Mouse (Mus musculus): ENCODE data around the gene Svep1.

Gene Svep1

DNA sequence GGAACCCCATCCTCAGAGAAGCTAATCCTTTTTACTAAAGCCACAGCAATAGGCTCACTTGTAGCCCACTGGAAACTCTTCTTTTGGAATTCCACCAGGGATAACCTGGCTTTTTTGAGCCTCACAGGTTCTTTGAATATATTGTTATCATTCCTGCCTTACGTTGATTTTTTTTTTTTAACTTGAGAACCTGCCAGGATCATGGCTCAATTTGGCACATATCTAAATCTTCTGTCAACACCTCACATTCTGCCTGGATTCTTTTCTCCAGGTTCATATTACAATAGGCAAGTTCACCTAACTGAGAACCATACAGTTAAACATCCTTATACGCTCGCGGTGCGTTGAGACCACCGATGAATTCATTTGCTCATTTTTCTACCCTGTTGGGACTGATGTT, 28.2 kb downstream of the Svep1 start:
- ChIA-PET CTCF (no interaction called here), POLR2A (interaction anchor here in 1 of 4 experiments (0.6 kb wide), 1 partner anchor 9 kb away, joined by 3 read pairs; no protein-coding TSS in a partner anchor)

DNA sequence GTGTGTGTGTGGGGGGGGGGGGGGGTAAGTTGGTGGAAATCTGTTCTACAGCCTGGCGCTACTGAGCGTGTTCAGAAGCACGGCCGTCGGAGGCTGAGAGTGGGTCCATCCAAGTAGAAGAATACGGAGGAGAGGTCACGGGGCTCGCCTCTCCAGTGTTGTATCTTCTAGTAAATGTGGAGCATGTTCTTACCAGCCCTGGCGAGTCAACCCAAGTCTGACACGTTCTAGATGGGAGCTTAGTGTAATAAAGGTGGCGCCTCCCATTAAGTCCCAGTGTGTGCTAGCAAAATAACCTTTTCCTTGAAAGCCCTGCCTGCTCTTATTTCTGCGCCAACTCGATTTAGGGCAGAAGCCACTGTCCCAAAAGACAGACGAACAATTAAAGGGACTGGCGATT, 29.4 kb downstream of the Svep1 start:
- CTCF ChIA-PET: no interaction called here
- POLR2A ChIA-PET: interaction anchor here in 1 of 4 experiments (0.6 kb wide), 1 partner anchor 616 kb away, joined by 11 read pairs; no protein-coding TSS in a partner anchor

DNA sequence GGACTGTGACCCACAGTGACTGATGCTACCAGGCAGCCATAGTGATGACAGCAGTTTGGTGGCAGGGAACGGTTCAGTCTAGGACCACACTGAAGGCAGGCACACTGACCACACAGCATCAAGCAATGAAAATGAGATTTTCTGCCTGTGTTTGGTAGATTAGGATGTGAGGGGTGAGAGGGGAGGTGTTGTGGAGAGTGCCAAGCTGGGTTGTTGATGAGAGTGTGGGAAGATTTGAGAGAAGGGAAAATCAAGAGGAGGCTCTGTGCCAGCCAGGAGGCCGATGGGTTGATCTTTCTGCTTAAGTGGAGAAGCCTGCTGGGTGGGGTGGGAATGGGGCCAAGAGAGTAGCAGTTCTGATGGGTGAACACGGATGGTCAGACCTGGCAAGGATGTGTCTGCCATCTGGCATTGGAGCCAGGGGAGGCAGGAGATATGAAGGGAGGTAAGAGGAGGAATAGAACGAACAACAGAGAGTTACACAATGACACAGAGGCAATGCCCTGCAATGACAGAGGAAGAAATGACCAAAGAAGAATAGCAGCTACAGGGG, 32.1 kb downstream of the Svep1 start:
- ChIA-PET POLR2A (no interaction called here), CTCF (interaction anchor here in 1 of 4 experiments (1.5 kb wide), 1 partner anchor 79 kb away, joined by 3 read pairs; no protein-coding TSS in a partner anchor)

DNA sequence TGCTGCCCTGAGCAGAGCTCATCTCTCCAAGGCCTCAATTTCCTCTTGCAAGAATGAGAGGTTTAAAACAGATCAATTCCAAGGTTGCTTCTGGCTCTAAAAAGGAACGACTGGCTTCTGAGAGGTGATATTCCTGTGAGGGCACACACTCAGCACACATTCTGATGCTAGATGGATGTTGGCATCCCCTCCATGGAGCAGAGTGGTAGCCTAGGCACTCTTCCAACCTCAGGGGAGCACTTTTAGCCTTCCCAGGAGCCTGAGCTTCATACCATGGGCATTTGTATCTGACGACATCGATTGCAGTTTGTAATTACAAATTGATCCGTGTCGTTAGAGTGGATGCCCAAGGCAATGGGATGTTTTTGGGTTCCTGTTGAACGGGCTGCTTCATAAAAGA, 33.3 kb downstream of the Svep1 start:
- ChIA-PET CTCF (interaction anchor here in 1 of 4 experiments (1.5 kb wide), 1 partner anchor 80 kb away, joined by 3 read pairs; no protein-coding TSS in a partner anchor), POLR2A (interaction anchor here in 2 of 4 experiments (0.6 to 0.8 kb wide), 2 partner anchors 12 to 78 kb away, joined by 3 to 5 read pairs; no protein-coding TSS in a partner anchor)

DNA sequence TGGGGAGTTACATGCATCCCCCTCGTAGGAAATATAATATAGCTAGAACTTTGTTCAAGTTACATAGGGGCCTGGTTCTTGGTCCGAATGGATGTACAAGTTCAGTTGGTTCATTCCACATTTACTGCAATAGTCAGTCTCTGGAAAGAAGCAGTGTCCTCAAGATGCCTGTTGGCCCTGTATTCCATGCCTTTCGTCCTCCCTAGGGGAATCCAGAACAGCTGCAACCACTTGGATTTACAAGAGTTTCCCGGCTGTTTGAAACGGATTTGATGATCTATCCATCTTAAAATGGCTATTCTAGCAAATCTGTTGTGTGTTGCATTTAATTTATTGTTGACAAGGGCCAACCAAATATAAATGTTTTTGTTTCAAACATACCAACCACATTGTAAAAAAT, 36.2 kb downstream of the Svep1 start:
- CTCF ChIA-PET: no interaction called here
- POLR2A ChIA-PET: interaction anchor here in 1 of 4 experiments (0.8 to 1.1 kb wide), 2 partner anchors 15 to 28 kb away, joined by 3 read pairs; no protein-coding TSS in a partner anchor

DNA sequence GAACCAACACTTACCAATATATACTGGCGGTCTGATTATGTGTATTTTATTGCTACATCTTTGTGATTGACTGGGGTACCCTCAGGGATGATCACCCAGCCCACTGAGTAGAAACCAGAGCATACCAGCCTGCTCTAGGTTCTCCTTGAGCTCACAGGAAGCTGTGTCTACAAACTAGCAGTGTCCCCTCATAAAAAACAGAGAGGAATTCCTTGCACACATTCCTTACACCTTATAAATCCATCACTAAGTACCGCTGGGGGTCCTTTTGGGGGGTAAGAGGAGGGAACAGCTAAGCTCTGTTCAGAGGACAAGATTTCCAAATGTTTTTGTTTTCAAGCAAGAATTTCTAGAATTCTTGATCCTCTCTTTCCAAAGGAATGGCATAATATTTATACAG, 36.7 kb downstream of the Svep1 start:
- ChIA-PET POLR2A (interaction anchor here in 2 of 4 experiments (0.6 to 0.8 kb wide), 3 partner anchors 28 to 397 kb away, joined by 3 read pairs; no protein-coding TSS in a partner anchor), CTCF (no interaction called here)

DNA sequence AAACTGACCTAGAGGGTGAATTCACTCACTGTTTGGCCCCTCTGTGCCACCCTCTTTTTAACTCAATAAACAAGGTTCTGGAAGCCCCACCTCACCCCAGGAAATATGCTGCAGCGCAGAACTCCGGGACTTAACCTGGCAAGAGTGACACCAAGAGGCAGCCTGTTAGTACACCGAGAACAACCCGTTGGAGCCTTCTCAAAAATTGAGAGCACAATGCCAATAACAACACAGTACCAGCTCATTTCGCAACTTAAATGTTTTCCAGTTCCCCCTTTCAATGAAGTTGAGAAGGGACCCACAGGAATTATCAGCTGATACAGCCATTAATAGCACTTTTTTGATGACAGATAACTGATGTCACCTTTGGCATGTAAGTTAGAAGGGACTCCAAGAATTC, 38.3 kb downstream of the Svep1 start:
- ChIA-PET POLR2A (interaction anchor here in 1 of 4 experiments (1.0 kb wide), 1 partner anchor 274 kb away, joined by 3 read pairs; no protein-coding TSS in a partner anchor), CTCF (no interaction called here)

DNA sequence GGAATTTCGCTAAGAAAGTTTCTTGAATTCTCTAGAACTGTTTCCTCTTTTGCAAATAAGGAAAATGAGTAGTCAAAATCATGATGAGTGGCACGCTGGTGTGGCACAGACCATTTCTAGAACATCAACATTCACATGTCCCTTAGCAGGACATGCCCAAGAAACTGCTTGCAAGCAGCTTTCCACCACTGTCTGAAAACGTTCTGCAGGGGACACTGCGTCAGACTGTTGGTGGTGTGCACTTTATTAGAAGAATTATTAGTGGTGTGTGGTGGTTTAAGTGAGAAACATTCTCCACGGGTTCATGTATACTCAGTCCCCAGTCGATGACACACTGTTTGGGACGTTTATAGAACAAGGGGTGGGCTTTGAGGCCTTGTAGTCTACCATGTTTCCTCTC, 40.9 kb downstream of the Svep1 start:
- POLR2A ChIA-PET: no interaction called here
- CTCF ChIA-PET: no interaction called here

DNA sequence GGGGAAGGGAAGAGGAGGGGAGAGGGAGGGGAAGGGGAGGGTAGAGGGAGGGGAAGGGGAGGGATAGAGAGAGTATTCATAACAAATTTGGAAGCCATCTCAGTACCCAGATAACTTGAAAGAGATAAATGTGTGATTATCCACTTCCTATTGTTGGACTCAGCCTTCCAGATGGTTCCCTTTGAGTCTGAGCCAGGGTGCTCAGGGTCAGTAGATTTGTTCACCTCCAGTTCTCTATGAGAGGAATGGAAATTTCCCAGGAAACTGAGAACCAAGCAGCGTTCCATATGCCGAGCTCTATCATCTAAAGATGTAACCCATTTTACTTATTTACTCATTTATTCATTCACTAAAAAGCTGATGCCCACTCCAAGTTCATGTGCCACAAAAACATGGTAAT, 44.8 kb downstream of the Svep1 start:
- ChIA-PET POLR2A (no interaction called here), CTCF (no interaction called here)

DNA sequence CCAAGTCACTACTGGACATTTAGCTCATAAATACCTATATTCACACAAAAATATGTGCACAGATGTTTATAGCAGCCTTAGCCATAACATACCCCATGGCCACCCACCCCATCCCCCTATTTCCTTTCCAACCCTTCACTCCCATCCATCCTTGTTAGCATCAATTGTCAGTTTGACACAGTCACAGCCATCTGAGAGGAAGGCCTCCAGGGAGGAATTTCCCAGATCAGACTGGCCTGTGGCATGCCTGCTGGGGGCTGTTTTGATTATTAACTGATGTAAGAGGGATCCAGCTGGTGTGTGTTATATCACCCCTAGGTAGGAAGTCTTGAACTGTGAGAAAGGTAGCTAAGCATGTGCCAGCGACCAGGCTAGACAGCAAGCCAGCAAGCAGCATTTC, 47.1 kb downstream of the Svep1 start:
- ChIA-PET CTCF (no interaction called here), POLR2A (interaction anchor here in 1 of 4 experiments (0.6 to 0.8 kb wide), 2 partner anchors 43 to 1591 kb away, joined by 3 to 4 read pairs; no protein-coding TSS in a partner anchor)

DNA sequence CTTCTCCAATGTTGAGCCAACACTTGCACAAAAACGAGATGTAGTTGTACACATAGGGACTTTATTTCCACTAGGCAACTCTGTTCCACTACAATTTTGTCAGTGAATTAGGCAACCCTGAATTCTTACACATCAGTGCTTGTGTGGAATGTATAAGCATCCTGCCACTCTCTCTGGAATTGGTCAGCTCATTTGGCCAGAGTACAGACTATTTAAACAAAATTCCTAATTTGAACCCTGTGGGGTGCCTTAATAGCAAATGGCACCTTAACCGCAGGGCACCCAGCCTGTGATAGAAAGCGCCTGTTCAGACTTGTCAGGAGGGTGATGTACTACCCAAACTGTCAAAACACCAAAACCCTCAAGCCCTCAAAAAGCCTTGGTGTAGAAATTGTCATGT, 56.4 kb downstream of the Svep1 start:
- POLR2A ChIA-PET: no interaction called here
- CTCF ChIA-PET: no interaction called here

DNA sequence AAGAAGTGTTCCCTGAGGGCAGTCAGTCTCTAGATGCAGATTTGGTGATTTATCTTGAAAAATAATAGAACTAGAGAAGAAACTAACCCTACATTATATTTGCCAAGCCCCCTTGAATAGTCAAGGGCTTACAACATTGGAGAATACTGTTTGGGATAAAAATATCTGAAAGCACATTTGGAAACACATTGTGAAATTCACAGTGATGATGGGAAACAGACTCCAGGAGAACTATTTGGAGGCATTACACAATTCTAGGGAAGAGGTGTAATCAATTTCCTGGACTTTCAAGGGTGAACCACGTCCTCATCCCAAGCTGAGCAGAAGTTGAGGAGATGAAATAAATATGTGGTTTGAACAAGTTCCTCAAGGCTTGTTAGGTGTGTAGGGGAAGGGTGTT, 57.5 kb downstream of the Svep1 start:
- POLR2A ChIA-PET: no interaction called here

DNA sequence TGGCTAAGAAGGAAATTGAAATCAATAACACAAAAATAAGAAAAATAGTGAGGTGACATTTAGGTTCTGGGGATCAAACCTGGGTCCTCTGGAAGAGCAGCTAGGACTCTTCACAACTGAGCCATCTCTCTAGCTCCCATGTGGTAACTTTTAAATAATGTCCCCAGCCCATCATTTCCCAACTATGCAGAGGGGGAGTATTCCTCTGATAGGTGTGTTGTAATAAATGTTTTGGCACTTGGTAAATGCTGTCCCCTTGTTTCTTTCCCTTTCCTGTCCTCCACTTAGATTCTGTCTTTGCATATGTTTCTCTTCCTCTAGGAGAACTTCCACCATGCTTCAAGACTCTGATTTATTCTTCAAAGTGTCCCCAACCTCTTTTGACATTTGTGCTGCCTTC, 58.1 kb downstream of the Svep1 start:
- POLR2A ChIA-PET: no interaction called here
- CTCF ChIA-PET: no interaction called here

More for the DNA sequence above, 57.5 kb downstream of the Svep1 start:
- CTCF ChIA-PET: no interaction called here

DNA sequence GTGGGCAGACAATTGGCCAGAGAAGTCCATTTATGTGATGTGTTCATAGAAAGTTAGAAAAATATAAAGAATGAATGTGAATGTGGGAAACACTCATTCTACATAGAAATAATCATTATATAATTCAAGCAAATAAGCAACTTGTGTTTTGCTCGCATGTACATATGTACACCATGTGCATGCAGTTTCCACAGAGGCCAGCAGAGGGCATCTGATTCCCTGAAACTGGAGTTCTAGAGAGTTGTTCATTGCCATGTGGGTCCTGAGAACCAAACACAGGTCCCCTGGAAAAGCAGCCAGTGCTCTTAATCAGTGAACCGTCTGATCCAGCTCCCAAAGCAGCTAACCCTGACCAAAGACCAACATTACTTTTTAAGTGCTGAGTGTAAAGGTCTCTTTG, 60.0 kb downstream of the Svep1 start:
- ChIA-PET POLR2A (no interaction called here), CTCF (no interaction called here)

DNA sequence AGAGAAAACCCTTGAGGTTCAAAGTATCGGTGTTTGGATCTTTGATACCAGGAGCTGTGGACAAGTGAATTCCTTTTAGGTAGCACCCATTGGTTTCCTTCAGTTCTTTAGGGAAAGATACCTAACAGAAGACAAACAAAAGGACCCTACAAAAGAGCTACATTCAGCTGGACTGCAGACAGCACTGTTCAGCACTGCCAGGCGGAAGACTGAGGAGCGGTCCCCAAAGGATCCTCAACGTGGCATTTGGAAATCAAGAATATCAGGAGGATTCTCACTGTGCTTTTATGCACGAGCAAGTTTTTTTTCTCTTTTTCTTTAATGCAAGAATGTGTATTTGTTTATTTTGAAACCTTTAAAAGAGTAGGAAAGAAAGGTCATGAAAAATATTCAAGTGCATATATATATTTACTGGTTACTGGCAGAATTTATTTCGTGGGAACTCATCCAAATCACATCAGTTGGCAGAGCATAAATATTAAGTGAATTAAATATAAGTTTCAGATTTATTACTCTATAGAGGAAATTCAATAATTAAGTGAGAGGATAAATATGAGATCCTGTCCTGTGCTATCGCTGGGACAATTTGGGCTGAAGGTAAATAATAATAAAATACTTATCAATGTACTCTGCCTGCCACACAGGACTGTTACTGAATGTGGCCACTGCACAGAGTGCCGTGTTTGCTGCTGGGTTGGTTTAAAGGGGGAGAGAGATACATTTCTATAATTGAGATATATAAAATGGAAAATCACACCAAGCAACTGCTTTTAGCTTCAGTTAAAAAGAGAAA, 66.7 kb downstream of the Svep1 start:
- ChIA-PET POLR2A (no interaction called here), CTCF (interaction anchor here in 1 of 4 experiments (0.6 kb wide), 1 partner anchor 15 kb away, joined by 3 read pairs; no protein-coding TSS in a partner anchor)

DNA sequence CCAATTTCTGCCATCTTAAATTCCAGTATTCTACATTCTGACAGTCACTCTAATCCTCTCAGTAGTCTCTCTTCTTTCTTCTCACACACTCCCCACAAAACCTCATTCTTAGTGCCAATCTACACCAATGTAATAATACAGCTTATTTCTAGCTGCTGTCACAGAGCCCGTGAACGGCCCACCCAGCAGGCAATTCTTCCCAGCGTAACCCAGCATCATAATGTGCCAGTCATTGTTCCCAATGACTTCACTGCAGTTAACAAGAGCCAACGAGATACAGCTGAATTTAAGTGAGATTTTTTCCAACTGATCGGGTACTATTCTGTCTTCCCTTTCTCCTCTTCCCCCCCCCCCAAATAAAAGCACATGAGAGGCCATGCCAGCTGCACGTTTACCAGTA, 67.4 kb downstream of the Svep1 start:
- CTCF ChIA-PET: no interaction called here

DNA sequence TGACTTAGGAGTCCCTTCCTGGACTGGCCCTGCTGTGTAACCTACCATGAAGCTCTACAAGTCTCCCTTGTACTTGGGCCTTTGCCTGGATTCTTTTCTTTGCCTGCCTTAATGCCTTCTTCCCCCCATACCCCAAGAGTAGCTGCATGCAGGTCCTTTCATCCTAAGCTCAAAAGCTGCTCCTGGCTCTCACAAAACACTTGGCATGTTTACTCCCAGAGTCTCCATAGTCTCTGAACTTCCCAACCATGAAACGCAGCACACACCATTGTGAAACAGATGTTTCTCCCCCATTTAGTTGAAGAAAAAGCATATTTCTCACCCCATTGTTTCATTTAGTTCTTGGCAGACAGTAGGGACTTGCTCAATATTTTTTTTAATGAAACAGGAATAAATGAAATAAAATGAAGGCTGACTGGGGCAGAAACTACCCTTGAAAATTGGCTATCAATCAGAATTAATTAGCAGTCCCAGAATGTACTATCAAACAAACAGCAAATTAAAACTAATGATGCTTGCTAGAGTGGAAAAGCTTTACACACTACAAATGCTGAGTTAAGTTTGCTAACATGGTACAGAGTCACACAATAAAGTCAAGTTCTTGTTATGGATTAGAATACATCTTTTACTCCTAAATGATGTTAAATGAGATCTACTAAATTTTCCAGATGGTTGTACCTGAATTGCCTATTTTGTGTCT, 72.9 kb downstream of the Svep1 start:
- CTCF ChIA-PET: interaction anchor here in 1 of 4 experiments (0.6 kb wide), 1 partner anchor 1314 kb away, joined by 3 read pairs; no protein-coding TSS in a partner anchor
- POLR2A ChIA-PET: no interaction called here

More for the DNA sequence above, 67.4 kb downstream of the Svep1 start:
- POLR2A ChIA-PET: interaction anchor here in 1 of 4 experiments (0.6 to 0.8 kb wide), 3 partner anchors 70 to 369 kb away, joined by 3 to 4 read pairs (median 4); no protein-coding TSS in a partner anchor

DNA sequence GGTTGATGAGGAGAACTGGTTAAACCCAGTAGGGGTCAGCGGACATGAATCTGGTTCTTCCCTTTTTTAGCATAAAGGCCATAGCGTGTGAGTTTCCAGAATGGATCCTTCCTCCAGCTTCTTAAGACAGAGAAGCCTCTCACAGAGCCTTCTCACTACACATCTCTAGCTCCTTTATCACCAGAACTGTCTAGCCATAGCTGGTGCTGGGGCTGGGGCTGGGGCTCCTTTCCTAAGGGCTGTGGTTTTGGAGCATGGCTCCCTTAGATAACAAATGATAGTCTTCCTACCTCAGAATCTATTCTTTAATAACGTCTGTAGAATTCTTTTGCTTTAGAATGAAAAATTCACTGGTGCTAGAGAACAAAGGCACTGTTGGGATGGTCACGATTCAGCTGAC, 76.8 kb downstream of the Svep1 start:
- POLR2A ChIA-PET: no interaction called here
- CTCF ChIA-PET: no interaction called here

DNA sequence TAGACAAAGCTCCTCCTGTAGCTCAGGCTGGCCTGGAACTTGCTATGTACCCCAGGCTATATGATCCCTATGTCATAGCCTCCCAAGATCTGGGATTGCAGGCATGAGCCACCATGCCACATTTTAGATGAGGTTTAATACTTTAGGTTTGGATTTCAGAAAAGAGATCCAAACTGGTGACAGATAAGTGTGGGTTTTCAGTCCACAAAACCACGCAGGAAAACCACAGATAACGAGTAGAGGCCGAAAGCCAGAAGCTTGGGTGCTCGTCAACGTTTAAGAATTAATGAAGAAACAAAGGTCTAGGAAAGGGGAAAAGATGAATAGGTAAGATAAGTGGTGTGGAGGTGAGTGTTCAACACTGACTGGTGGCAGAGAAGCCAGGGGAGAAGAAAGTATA, 79.6 kb downstream of the Svep1 start:
- POLR2A ChIA-PET: no interaction called here

DNA sequence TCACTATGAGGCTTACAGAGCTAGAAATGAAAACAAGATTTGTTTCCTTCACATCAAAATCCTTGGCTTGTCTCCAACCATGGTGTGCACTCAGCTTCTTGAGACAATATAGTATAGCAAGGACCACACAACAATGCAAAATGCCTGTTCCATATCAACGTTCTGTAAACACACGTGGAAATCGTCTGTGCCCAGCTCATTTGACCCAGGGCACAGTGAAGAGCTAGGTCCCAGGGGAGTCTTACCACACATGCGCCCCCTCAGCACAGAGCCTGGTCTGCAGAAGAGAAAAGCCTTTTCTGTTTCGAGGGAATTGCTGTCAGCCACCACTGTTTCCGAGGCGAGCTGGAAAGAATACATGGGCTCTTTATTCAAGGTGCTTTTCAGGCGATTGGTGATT, 91.2 kb downstream of the Svep1 start:
- POLR2A ChIA-PET: no interaction called here
- CTCF ChIA-PET: no interaction called here

More for the DNA sequence above, 79.6 kb downstream of the Svep1 start:
- CTCF ChIA-PET: no interaction called here

Data from embryonic stem cell, embryonic (primary cell).